Mouse (Mus musculus) limb, embryonic 12.5 days (tissue): ENCODE data around the gene Snx8. TPM values are rescaled to one million over a fixed set of nuclear protein-coding genes. Genes with fewer than 3 reads are reported as not detected.

Experiments
- ATAC-seq: fragments of 200-750 bp; cut with Nextera tagmentation; 2 replicates; pipeline ENCODE4 v1.8.0; 2017; ENCODE audit warnings: low read depth, moderate TSS enrichment; ENCODE audit not compliant: insufficient number of reproducible peaks, insufficient read depth, low FRiP score, low TSS enrichment
- H3K27ac ChIP-seq: fragments of 300-500 bp; sonication (generic); 2 replicates; pipeline ENCODE4 v1.5.1; 2016; ENCODE audit warnings: mild to moderate bottlenecking, moderate library complexity
- H3K27me3 ChIP-seq: fragments of 300-500 bp; sonication (generic); 2 replicates; pipeline ENCODE4 v1.6.1; 2016; ENCODE audit warnings: mild to moderate bottlenecking, moderate library complexity
- H3K36me3 ChIP-seq: fragments of 300-500 bp; sonication (generic); 2 replicates; pipeline ENCODE4 v1.6.1; 2016; ENCODE audit warnings: mild to moderate bottlenecking, moderate library complexity
- H3K4me1 ChIP-seq: fragments of 300-500 bp; sonication (generic); replicated peaks from 2 replicates; pipeline ENCODE4 v1.6.1; 2016
- H3K4me2 ChIP-seq: fragments of 300-500 bp; sonication (generic); 2 replicates; pipeline ENCODE4 v1.6.1; 2016; ENCODE audit warnings: mild to moderate bottlenecking, moderate library complexity
- H3K4me3 ChIP-seq: fragments of 300-500 bp; sonication (generic); replicated peaks from 2 replicates; pipeline ENCODE4 v1.5.1; 2016; ENCODE audit warnings: mild to moderate bottlenecking
- H3K9ac ChIP-seq: fragments of 300-500 bp; sonication (generic); replicated peaks from 2 replicates; pipeline ENCODE4 v1.6.1; 2016; ENCODE audit warnings: mild to moderate bottlenecking, moderate library complexity
- H3K9me3 ChIP-seq: fragments of 300-500 bp; sonication (generic); 2 replicates; pipeline ENCODE4 v1.6.1; 2016; ENCODE audit warnings: mild to moderate bottlenecking, moderate library complexity
- WGBS: fragments of 180-500 bp; shearing (Covaris S2); methylation state at CpG from one replicate; pipeline ENCODE4 v1.1.7; 2016; 5-methylcytosine and 5-hydroxymethylcytosine counted together
- polyA plus RNA-seq: library from polyadenylated mRNA; unstranded; fragments of >200 nt; fragmentation: Nextera tagmentation; extraction: Ambion mirVana; gene quantifications from 2 replicates; pipeline ENCODE4 v1.2.1, GENCODE M21; 2016

Snx8 gene
- polyA plus RNA-seq, 1 experiment from 2014 or later, result 20.5 TPM

DNA sequence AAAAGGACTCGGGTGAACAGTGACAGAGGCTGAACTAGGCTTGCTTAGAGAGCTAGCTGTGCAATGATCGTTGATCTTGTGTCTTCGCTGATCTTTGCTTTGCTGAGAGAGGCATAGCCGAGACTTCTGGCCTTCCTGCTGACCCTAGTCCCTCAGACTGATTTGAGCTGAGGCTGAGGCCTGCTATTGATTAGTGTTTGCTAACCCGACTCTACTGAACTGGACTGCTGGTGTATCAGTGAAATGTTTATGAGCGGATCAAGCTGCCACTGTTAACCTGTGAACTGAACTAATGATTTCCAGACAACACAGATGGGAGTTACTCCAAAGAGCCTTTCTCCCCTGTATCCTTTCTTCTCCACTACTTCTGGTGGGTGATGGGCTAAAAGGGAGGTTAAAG is 16.1 kb upstream of the Snx8 start:
- Histone ChIP-seq H3K27me3 (no peaks in the 10 kb centered on the region), H3K36me3 (no peaks in the 10 kb centered on the region), H3K4me1 (peaks cover 16% of the 10 kb centered on the region), H3K4me3 (no peak overlapping the region), H3K9ac (no peak overlapping the region), H3K9me3 (0 out of 2 replicates have a peak, but pooled peaks cover 6% of the 10 kb centered on the region), H3K4me2 (no peak overlapping the region), H3K27ac (peak overlapping the region; percentile 42; the same call in 1 of the 2 replicates)
- no peak for ATAC-seq
- WGBS, result 21% methylated on average over 6 of the region's 6 CpGs

DNA sequence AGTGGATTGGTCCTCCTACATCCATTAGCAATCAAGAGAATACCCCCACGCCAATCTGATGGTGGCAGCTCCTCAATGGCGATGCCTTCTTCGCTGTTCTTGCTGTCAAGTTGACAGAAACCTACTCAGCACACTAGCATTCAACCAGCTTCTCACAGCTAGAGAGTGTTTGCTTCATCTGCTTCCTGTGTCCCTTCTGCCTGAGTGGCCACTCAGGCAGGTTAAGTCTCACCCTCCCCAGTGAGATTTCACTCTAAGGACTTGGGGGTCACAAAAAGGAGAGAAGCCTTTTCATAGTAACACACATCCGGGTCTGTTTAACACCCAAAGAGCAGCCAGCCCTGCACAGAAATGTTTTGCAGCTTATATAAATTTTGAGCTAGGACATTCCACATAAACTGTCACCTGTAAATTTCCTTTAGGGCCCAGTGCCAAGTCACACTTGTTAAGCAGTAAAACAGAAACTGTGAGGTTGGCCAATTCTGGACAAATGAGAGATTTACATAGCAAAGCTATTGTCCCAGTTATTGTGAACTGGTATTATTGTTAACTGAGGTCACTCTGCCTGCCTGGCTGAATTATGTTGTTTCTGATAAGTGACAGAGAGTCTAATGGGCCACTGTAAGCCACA is 13.7 kb upstream of the Snx8 start:
- H3K27me3 ChIP-seq, result no peaks in the 10 kb centered on the region; the same call in 1 of the 2 replicates
- no peak for ATAC-seq
- H3K9ac ChIP-seq, result no peak overlapping the region
- peak overlapping the region; percentile 36; the same call in 1 of the 2 replicates for H3K27ac ChIP-seq
- peaks cover 16% of the 10 kb centered on the region for H3K4me1 ChIP-seq
- 66% methylated on average over 4 of the region's 4 CpGs for WGBS
- no peaks in the 10 kb centered on the region for H3K36me3 ChIP-seq
- 0 out of 2 replicates have a peak, but pooled peaks cover 6% of the 10 kb centered on the region for H3K9me3 ChIP-seq
- H3K4me3 ChIP-seq, result no peak overlapping the region
- H3K4me2 ChIP-seq, result no peak overlapping the region

DNA sequence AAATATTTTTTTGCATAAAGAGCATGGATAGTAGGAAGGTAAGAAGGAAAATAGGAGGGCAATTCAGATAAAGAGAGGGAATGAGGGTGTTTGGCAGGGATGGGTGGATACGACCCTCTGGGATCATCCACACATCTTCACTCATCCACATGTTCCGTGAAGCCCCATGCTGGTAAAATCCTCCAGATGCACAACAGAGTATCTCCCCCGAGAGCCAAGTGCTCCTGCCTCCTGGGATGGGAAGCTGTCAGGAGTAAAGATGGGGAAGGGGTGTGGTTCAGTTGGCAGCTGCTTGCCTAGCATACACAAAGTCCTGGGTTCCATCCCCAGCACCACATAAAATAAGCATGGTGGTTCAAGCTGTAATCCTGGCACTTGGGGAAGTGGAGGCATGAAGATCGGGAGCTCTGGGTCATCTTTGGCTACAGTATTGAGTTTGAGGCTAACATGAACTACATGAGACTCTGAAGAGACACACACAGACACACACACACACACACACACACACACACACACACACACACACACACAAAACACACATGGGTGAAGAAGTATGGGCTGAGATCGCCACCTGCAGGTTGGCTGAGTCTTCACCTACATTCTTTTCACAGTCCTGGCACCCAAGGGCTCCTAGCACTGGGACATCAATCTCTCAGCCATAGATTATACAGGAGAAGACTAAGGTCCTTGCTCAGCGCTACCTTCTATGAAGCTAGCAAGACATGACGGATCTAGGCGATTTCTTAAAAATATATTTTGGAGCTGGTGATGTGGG is 7.3 kb upstream of the Snx8 start:
- Histone ChIP-seq H3K9ac (no peak overlapping the region), H3K4me3 (no peak overlapping the region), H3K4me2 (no peak overlapping the region), H3K27ac (no peak overlapping the region), H3K27me3 (no peaks in the 10 kb centered on the region; the same call in 1 of the 2 replicates), H3K36me3 (no peaks in the 10 kb centered on the region), H3K9me3 (no peaks in the 10 kb centered on the region), H3K4me1 (no peaks in the 10 kb centered on the region)
- ATAC-seq, result no peak
- WGBS, result 68% methylated on average over 8 of the region's 8 CpGs

DNA sequence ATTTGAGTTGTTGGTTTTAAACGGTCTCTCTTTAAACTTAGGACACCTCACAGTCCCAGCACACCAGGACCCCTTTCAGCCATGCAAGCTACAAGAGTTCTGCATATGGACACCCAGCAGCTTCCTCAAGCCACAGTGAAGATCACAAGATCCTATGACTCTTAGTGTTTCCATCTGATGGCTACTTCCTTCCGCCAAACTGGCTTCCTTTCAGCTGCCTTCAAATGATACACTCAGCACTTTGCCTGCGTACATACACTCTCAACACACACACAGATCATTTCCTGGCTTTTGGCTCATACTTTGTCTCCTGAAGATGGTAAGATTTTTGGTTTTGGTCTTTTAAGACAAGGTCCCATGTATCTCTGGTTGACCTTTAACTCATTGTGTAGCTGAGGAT is 3.6 kb upstream of the Snx8 start:
- Histone ChIP-seq H3K9me3 (no peaks in the 10 kb centered on the region), H3K27ac (no peak overlapping the region), H3K4me3 (no peak overlapping the region), H3K4me1 (peaks cover 9% of the 10 kb centered on the region), H3K36me3 (no peaks in the 10 kb centered on the region), H3K27me3 (no peaks in the 10 kb centered on the region; the same call in 1 of the 2 replicates), H3K4me2 (no peak overlapping the region), H3K9ac (no peak overlapping the region)
- ATAC-seq, result no peak
- WGBS, result 90% methylated on average over 3 of the region's 3 CpGs

DNA sequence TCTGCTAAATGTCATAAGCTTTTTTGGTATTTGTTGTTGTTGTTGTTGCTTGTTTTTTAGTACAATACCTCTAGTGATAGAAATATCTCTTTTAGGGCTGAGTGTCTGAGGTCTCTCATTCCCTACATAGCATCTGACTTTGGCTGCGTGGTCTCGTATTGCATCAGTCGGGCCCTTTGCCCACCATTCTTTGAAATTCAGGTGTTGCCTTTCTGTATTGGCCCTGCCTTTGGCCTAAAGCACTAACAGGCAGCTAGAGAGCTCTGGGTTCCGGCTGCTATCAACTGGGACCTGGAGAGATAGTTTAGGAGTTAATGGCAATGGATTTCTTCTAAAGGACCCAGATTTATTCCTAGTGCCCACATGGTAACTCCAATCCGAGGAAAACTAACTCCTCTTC is 2.9 kb upstream of the Snx8 start:
- 88% methylated on average over 5 of the region's 5 CpGs for WGBS

DNA sequence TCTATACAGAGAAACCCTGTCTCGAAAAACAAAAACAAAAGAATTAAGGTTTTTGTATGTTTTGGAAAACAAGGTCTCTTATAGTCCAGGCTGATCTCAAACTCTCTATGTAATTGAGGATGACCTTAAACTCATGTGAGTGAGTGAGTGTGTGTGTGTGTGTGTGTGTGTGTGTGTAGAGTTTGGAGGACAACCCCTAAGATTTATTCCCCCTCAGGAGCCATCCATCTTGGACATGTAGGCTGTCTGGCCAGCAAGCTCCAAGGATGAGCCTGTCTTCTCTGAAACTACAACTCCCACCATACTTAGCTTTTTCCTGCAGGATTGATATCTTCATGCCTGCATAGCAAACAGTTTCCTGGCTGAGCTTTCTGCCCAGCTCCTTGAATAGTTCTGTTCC is 2.4 kb upstream of the Snx8 start:
- no peak overlapping the region for H3K4me3 ChIP-seq
- no peak for ATAC-seq
- no peaks in the 10 kb centered on the region for H3K9me3 ChIP-seq
- no peaks in the 10 kb centered on the region for H3K36me3 ChIP-seq
- H3K27ac ChIP-seq, result no peak overlapping the region
- H3K27me3 ChIP-seq, result no peaks in the 10 kb centered on the region; the same call in 1 of the 2 replicates
- H3K4me1 ChIP-seq, result peaks cover 14% of the 10 kb centered on the region
- no peak overlapping the region for H3K4me2 ChIP-seq
- WGBS, result 74% methylated on average over 1 of the region's 1 CpGs
- no peak overlapping the region for H3K9ac ChIP-seq

More for the DNA sequence above, 2.9 kb upstream of the Snx8 start:
- H3K27ac ChIP-seq, result no peak overlapping the region
- no peaks in the 10 kb centered on the region for H3K9me3 ChIP-seq
- no peak overlapping the region for H3K4me3 ChIP-seq
- H3K4me1 ChIP-seq, result peaks cover 14% of the 10 kb centered on the region
- no peak overlapping the region for H3K9ac ChIP-seq
- no peak overlapping the region for H3K4me2 ChIP-seq
- no peaks in the 10 kb centered on the region; the same call in 1 of the 2 replicates for H3K27me3 ChIP-seq
- ATAC-seq, result no peak
- no peaks in the 10 kb centered on the region for H3K36me3 ChIP-seq

DNA sequence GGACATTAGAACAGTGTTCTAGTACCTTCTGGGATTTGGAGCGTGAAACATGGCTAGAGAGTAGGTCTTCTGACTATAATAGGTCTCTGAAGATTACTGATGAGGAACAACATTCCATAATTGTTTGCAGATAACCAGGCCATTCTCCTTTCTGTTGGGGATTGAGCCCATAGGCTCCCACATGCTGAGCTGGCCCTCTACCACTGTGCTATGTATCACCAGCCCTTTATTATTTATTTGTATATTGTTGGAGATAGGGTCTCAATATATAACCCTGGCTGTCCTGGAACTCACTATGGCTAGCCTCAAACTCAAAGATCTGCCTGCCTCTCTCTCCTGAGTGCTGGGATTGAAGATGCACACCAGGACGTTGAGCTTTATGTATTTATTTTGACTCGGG is 585 bp upstream of the Snx8 start:
- Histone ChIP-seq H3K4me2 (peak overlapping the region; percentile 96), H3K9ac (0 out of 2 replicates have a peak overlapping the region, but pooled peaks have one; percentile 31), H3K9me3 (no peaks in the 10 kb centered on the region), H3K36me3 (no peaks in the 10 kb centered on the region), H3K27ac (no peak overlapping the region), H3K4me1 (peaks cover 14% of the 10 kb centered on the region), H3K4me3 (peak overlapping the region; percentile 69), H3K27me3 (no peaks in the 10 kb centered on the region; the same call in 1 of the 2 replicates)
- ATAC-seq, result no peak; the same call in 1 of the 2 replicates
- WGBS, result 68% methylated on average over 3 of the region's 3 CpGs

DNA sequence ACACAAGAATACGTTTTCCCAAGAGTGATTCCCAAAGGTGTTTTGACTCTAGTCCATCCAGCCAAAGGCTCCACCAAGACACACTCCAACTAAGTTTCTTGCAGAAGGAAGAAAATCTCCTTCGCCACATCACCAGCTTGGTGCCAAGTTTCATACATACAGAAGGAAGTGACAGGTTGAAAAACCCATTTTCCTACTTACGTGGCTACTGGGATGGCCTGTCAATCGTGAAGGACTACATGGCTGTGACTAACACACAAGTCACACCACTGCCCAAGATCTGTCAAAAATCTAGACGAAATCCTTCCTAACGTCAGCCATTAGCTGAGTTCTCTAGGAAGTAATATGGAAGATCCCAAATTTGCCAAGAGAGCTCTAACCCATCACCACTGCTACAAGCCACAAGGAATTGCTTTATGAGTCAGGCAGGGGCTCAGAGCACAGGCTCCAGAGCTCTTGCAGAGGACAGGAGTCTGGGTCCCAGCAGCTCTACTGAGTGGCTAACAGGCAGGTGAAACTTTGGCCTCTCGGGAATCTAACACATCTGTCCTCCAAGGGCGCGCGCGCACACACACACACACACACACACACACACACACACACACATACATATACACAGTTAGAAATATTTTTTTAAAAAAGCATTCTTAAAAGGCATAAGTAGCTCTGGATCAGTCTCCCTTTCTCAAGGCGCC is 1.1 kb downstream of the Snx8 start:
- peak overlapping the region; percentile 69 for H3K4me3 ChIP-seq
- H3K9ac ChIP-seq, result peak overlapping the region; percentile 67
- 73% methylated on average over 12 of the region's 12 CpGs for WGBS
- H3K36me3 ChIP-seq, result no peaks in the 10 kb centered on the region
- peak overlapping the region; percentile 96 for H3K4me2 ChIP-seq
- ATAC-seq, result no peak
- H3K27ac ChIP-seq, result no peak overlapping the region
- no peaks in the 10 kb centered on the region; the same call in 1 of the 2 replicates for H3K27me3 ChIP-seq
- H3K9me3 ChIP-seq, result no peaks in the 10 kb centered on the region
- H3K4me1 ChIP-seq, result peaks cover 27% of the 10 kb centered on the region

DNA sequence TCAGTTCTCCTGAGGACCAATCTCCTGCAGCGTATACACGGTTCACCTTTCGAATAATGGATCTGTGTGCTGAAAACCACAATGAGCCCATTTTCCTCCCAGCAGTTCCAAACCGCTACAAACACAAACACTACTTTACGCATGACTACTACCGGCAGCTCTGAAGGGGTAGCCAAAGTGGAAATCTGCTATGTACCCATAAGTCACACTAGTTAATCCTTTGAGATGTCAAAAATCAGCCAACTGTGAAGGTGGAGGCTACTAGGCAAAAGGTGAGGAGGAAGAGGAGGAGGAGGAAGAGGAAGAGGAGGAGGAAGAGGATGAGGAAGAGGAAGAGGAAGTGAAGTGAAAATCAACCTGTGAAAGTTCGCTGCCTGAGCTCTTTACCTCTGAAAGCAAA is 1.8 kb downstream of the Snx8 start:
- H3K4me1 ChIP-seq, result peaks cover 27% of the 10 kb centered on the region
- no peak for ATAC-seq
- WGBS, result 92% methylated on average over 7 of the region's 7 CpGs
- no peak overlapping the region for H3K9ac ChIP-seq
- H3K27me3 ChIP-seq, result no peaks in the 10 kb centered on the region; the same call in 1 of the 2 replicates
- no peaks in the 10 kb centered on the region for H3K36me3 ChIP-seq
- no peak overlapping the region for H3K27ac ChIP-seq
- no peak overlapping the region for H3K4me3 ChIP-seq
- H3K9me3 ChIP-seq, result no peaks in the 10 kb centered on the region
- 0 out of 2 replicates have a peak overlapping the region, but pooled peaks have one; percentile 96 for H3K4me2 ChIP-seq

DNA sequence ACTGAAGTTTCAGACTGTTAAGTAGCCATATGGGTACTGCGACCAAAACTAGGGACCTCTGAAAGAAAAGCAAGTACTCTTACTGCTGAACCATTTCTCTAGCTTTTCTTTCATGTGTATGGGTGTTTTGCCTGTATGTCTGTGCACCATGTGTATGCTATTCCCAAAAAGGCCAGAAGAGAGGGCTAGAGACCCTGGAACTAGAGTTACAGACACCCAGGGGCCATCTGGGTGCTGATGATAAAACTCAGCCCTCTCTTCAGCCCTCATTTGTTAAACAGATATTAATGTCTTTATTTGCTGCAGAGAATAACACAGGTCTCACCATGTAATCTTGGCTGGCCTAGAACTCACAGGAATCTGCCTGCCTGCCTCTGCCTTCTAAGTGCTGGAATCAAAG is 4.6 kb downstream of the Snx8 start:
- no peaks in the 10 kb centered on the region for H3K36me3 ChIP-seq
- peaks cover 27% of the 10 kb centered on the region for H3K4me1 ChIP-seq
- no peaks in the 10 kb centered on the region for H3K9me3 ChIP-seq
- H3K4me2 ChIP-seq, result no peak overlapping the region
- H3K27ac ChIP-seq, result peak overlapping the region; percentile 70; the same call in 1 of the 2 replicates
- H3K4me3 ChIP-seq, result no peak overlapping the region
- H3K27me3 ChIP-seq, result no peaks in the 10 kb centered on the region
- no peak overlapping the region for H3K9ac ChIP-seq
- ATAC-seq, result no peak
- 80% methylated on average over 1 of the region's 1 CpGs for WGBS

DNA sequence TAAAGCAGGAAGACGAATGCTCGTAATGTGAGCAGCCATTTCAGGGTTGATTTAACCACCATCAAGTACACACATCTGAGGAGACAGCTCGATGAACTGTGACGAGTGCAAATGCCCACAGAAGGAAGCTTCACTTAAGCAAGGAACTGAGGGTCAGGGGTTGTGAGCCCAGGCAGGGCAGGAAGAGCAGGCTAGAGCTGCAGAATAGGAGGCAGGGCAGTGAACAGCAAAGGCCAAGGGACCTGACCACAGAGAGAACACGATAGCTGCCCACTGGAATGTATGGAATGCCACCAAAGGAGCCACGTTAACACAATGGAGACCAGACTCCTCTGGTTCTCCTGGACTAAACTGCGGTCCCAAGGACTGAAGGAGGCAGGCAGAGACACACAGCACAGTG is 5.5 kb downstream of the Snx8 start:
- H3K4me2 ChIP-seq, result peak overlapping the region; percentile 23; the same call in 1 of the 2 replicates

More for the DNA sequence above, 5.5 kb downstream of the Snx8 start:
- H3K36me3 ChIP-seq, result no peaks in the 10 kb centered on the region
- 0 out of 2 replicates have a peak overlapping the region, but pooled peaks have one; percentile 23 for H3K9ac ChIP-seq
- H3K9me3 ChIP-seq, result no peaks in the 10 kb centered on the region
- 31% methylated on average over 7 of the region's 7 CpGs for WGBS
- H3K4me1 ChIP-seq, result peaks cover 26% of the 10 kb centered on the region
- no peak for ATAC-seq
- H3K27ac ChIP-seq, result peak overlapping the region; percentile 70
- no peak overlapping the region for H3K4me3 ChIP-seq
- no peaks in the 10 kb centered on the region for H3K27me3 ChIP-seq
